Mouse (Mus musculus) myocyte (in vitro differentiated cells): ENCODE measurements around the gene Fktn.

ENCODE experiments used
- MYOD1 ChIP-seq, 3 experiments: IDR thresholded peaks; one replicate each; pipeline ENCODE4 v1.6.1; 2011; ENCODE audit warnings: control low read depth in 2 of 3, low read depth in 2 of 3, mild to moderate bottlenecking in 2 of 3, moderate library complexity in 1 of 3; ENCODE audit not compliant: insufficient read length in 2 of 3, control insufficient read depth in 1 of 3
- POLR2A ChIP-seq: IDR thresholded peaks from one replicate; pipeline ENCODE4 v1.6.1; 2011; ENCODE audit warnings: low read depth, mild to moderate bottlenecking, control low read depth, moderate library complexity; ENCODE audit not compliant: insufficient read length
- USF1 ChIP-seq: IDR thresholded peaks from one replicate; pipeline ENCODE4 v1.6.1; 2011; ENCODE audit warnings: low read depth, mild to moderate bottlenecking, control low read depth, moderate library complexity

GRCm38 (mm10) chr4:53691418-53691817 lies 22.4 kb upstream of the Fktn start:
- no peak for TF ChIP-seq MYOD1 (IDR thresholded peaks at IDR 0.05; ENCODE audit: control insufficient read depth in 1 of 3, insufficient read length in 2 of 3, low read depth in 2 of 3)
- no peak for TF ChIP-seq USF1
- TF ChIP-seq POLR2A: no peak
